Mouse (Mus musculus): ENCODE measurements around the gene Gga2. TPM values are rescaled to one million over a fixed set of nuclear protein-coding genes. Genes with fewer than 3 reads are reported as not detected.

Gene Gga2
- total and polyA plus RNA-seq, 3 experiments, result 26.8 to 79.0 (median 27.4) TPM

- no peak for DNase-seq (ENCODE audit: extremely low read depth)
- Histone ChIP-seq H3K27ac (ENCODE audit: insufficient read depth, low read depth) (no peak overlapping the region), H3K79me2 (replicated peaks; ENCODE audit: control insufficient read depth, extremely low read depth, insufficient read depth, poor library complexity, severe bottlenecking) (no peaks in the 10 kb centered on the region), H3K4me2 (ENCODE audit: insufficient read depth, low read depth, poor library complexity, severe bottlenecking) (no peak overlapping the region), H3K27me3 (replicated peaks) (no peaks in the 10 kb centered on the region), H3K4me3 (replicated peaks in 1 of 3; ENCODE audit: low read depth in 2 of 3, low read length in 2 of 3, poor library complexity in 1 of 3) (no peak overlapping the region), H3K36me3 (replicated peaks in 1 of 2; ENCODE audit: control insufficient read depth in 1 of 2, insufficient read depth in 1 of 2, low read length in 1 of 2) (peaks cover 23 to 70% of the 10 kb centered on the region in 2 experiments), H3K9ac (ENCODE audit: insufficient read depth, low read depth) (no peak overlapping the region), H3K9me3 (replicated peaks; ENCODE audit: low read length) (no peaks in the 10 kb centered on the region), H3K4me1 (ENCODE audit: control insufficient read depth in 1 of 2, insufficient read depth in 2 of 2) (no peaks in the 10 kb centered on the region)
- dilution Hi-C loops (cut with MboI; ENCODE audit: extremely low pct_ligation_motif_present, extremely low pct_unique_long_range_greater_than_20kb, low sequenced_read_pairs), result no loop called here
- TF ChIP-seq MAX (IDR thresholded peaks at IDR 0.05; ENCODE audit: low read length), result no peak
- no peak for TF ChIP-seq POLR2A (IDR thresholded peaks at IDR 0.05; ENCODE audit: low read depth, low read length)
- TF ChIP-seq POLR2AphosphoS2 (IDR thresholded peaks at IDR 0.05; ENCODE audit: low read depth, low read length), result no peak
- no peak for TF ChIP-seq EP300 (IDR thresholded peaks at IDR 0.05; ENCODE audit: low read length)
- no peak for TF ChIP-seq IRF4 (IDR thresholded peaks at IDR 0.05; ENCODE audit: low read depth, low read length)
- no peak for TF ChIP-seq TCF12 (IDR thresholded peaks at IDR 0.05; ENCODE audit: low read depth, low read length)
- TF ChIP-seq PAX5 (IDR thresholded peaks at IDR 0.05; ENCODE audit: low read length), result no peak
- no peak for TF ChIP-seq USF1 (IDR thresholded peaks at IDR 0.05; ENCODE audit: low read depth, low read length)
- no peak for TF ChIP-seq CTCF (conservative IDR thresholded peaks at IDR 0.05 in 1 of 2, IDR thresholded peaks at IDR 0.05 in 1 of 2; ENCODE audit: low read depth in 2 of 2, low read length in 2 of 2)
- TF ChIP-seq ZNF384 (IDR thresholded peaks at IDR 0.05; ENCODE audit: low read depth, low read length), result no peak
- no peak for TF ChIP-seq ZMIZ1 (IDR thresholded peaks at IDR 0.05; ENCODE audit: low read depth, low read length)
- no peak for TF ChIP-seq TBP (conservative IDR thresholded peaks at IDR 0.05; ENCODE audit: low read depth, low read length)
- TF ChIP-seq ZKSCAN1 (IDR thresholded peaks at IDR 0.05; ENCODE audit: borderline replicate concordance, low read depth, low read length), result no peak
- TF ChIP-seq SIN3A (IDR thresholded peaks at IDR 0.05; ENCODE audit: low read length), result no peak
- in situ Hi-C loops (cut with MboI; ENCODE audit: low pct_ligation_motif_present, low pct_unique_long_range_greater_than_20kb, low sequenced_read_pairs), result no loop called here
Measured at GRCm38 (mm10) chr7:121955802-121956201, 65.2 kb downstream of the Gga2 start.

DNA sequence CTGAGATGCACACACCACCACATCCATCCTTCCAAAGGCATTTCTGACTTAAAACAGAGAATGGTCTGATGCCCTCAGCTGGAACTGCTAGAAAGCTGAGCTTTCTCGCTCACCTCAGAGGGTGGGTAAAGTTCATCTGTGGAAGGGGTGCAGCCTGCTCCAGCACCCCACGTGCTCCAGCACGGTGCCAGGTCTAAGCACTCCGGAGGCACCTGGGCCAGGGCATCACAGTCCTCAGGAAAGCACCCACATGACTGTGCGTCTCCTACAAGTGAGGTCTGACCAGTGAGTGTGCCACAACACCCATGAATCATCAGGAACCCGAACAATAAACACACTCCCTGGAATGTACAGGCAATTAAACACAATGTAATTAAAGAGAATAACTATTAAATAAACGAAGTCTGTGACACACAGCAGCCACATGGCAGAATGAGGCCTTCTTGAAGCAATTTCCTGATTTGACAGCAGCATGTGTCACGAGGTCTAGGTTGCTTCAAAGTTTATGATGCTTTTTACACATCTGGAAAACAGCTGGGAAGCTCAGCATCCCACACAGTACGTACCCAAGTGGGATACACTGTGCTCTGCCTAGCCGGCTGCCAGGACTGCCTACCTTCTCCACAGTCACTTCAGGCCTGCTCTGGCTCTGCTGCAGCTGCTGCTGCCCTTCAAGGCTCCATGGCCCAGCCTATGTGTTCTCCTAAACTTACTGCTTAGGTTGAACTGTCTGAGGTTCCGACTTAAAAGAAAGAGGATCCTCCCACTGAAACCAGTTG, 65.9 kb downstream of the Gga2 start:
- no peaks in the 10 kb centered on the region for H3K4me1 ChIP-seq (ENCODE audit: control insufficient read depth in 1 of 2, insufficient read depth in 2 of 2)
- H3K4me2 ChIP-seq (ENCODE audit: insufficient read depth, low read depth, poor library complexity, severe bottlenecking), result no peak overlapping the region
- in situ Hi-C loops (cut with MboI; ENCODE audit: low pct_ligation_motif_present, low pct_unique_long_range_greater_than_20kb, low sequenced_read_pairs), result no loop called here
- dilution Hi-C loops (cut with MboI; ENCODE audit: extremely low pct_ligation_motif_present, extremely low pct_unique_long_range_greater_than_20kb, low sequenced_read_pairs), result no loop called here
- TF ChIP-seq ZNF384 (IDR thresholded peaks at IDR 0.05; ENCODE audit: low read depth, low read length) (no peak), MAZ (IDR thresholded peaks at IDR 0.05; ENCODE audit: low read depth, low read length) (no peak), HCFC1 (IDR thresholded peaks at IDR 0.05; ENCODE audit: low read depth, low read length) (no peak), KAT2A (IDR thresholded peaks at IDR 0.05; ENCODE audit: insufficient replicate concordance, low read length) (no peak), SMC3 (IDR thresholded peaks at IDR 0.05; ENCODE audit: low read depth, low read length) (no peak), ETS1 (conservative IDR thresholded peaks at IDR 0.05; ENCODE audit: low read depth, low read length) (no peak)
- no peak overlapping the region for H3K27ac ChIP-seq (ENCODE audit: insufficient read depth, low read depth)
- H3K9ac ChIP-seq (ENCODE audit: insufficient read depth, low read depth), result no peak overlapping the region
- no peak for DNase-seq (ENCODE audit: extremely low read depth)
- H3K79me2 ChIP-seq (replicated peaks; ENCODE audit: control insufficient read depth, extremely low read depth, insufficient read depth, poor library complexity, severe bottlenecking), result no peaks in the 10 kb centered on the region
- no peaks in the 10 kb centered on the region for H3K9me3 ChIP-seq (replicated peaks; ENCODE audit: low read length)
- H3K36me3 ChIP-seq (replicated peaks in 1 of 2; ENCODE audit: control insufficient read depth in 1 of 2, insufficient read depth in 1 of 2, low read length in 1 of 2), result peaks cover 30 to 71% of the 10 kb centered on the region in 2 experiments
- no peaks in the 10 kb centered on the region for H3K27me3 ChIP-seq (replicated peaks)
- no peak overlapping the region for H3K4me3 ChIP-seq (replicated peaks in 1 of 3; ENCODE audit: low read depth in 2 of 3, low read length in 2 of 3, poor library complexity in 1 of 3)
